Mouse (Mus musculus) stomach, postnatal 0 days (tissue): ENCODE results near the gene Mtfr1l.

Experiments
- CTCF ChIP-seq: IDR thresholded peaks from 2 replicates; pipeline ENCODE4 v1.5.1; 2016; ENCODE audit warnings: antibody characterized with exemption, low read depth, mild to moderate bottlenecking, moderate library complexity
- EP300 ChIP-seq: optimal IDR thresholded peaks from 2 replicates; pipeline ENCODE3; 2016; ENCODE audit warnings: antibody characterized with exemption

- TF ChIP-seq CTCF (0 out of 2 replicates have a peak, but pooled peaks have one; percentile 3), EP300 (no peak)
These were observed 29.1 kb downstream of the Mtfr1l start for GRCm38 (mm10) chr4:134505966-134506594.
